Mouse (Mus musculus) ES-E14 (cell line): Measurements from ENCODE around the gene Ston1. TPM values are rescaled to one million over a fixed set of nuclear protein-coding genes. Genes with fewer than 3 reads are reported as not detected.

Experiments used
- DNase-seq: peaks from one replicate; pipeline ENCODE4 v3.0.0-alpha.2; 2013; ENCODE audit warnings: low read depth, low spot score
- H3K27ac ChIP-seq: 2 replicates; pipeline ENCODE4 v1.5.1; 2012; ENCODE audit warnings: low read depth, mild to moderate bottlenecking, low read length, moderate library complexity, mixed read lengths; ENCODE audit not compliant: poor library complexity, insufficient read depth, severe bottlenecking
- H3K36me3 ChIP-seq: 2 replicates; pipeline ENCODE4 v1.6.1; 2012; ENCODE audit warnings: mild to moderate bottlenecking, low read length, moderate library complexity, mixed read lengths; ENCODE audit not compliant: control insufficient read depth, poor library complexity, insufficient read depth, severe bottlenecking
- H3K4me1 ChIP-seq, 2 experiments: fragments of 150-350 bp in 1 of 2; sonication (generic) in 1 of 2; 2 replicates each; pipeline ENCODE4 v1.6.1; 2012; ENCODE audit warnings: low read length in 2 of 2, mild to moderate bottlenecking in 1 of 2, mixed read lengths in 1 of 2; ENCODE audit not compliant: control insufficient read depth in 2 of 2, insufficient read depth in 2 of 2, poor library complexity in 1 of 2
- H3K4me3 ChIP-seq, 2 experiments: fragments of 150-350 bp in 1 of 2; sonication (generic) in 1 of 2; 2 replicates each; pipeline ENCODE4 v1.5.1; 2012; ENCODE audit warnings: low read length in 2 of 2, low read depth in 1 of 2, mild to moderate bottlenecking in 1 of 2, mixed read lengths in 1 of 2; ENCODE audit not compliant: insufficient read depth in 1 of 2, poor library complexity in 1 of 2, severe bottlenecking in 1 of 2
- H3K9ac ChIP-seq: 2 replicates; pipeline ENCODE4 v1.6.1; 2012; ENCODE audit warnings: low read depth, mild to moderate bottlenecking, low read length, mixed read lengths; ENCODE audit not compliant: poor library complexity, insufficient read depth, severe bottlenecking
- H3K9me3 ChIP-seq: fragments of 150-350 bp; sonication (generic); 2 replicates; pipeline ENCODE4 v1.6.1; 2012; ENCODE audit warnings: low read depth, mild to moderate bottlenecking, low read length; ENCODE audit not compliant: control insufficient read depth, insufficient read depth
- CHD2 ChIP-seq: IDR thresholded peaks from 2 replicates; pipeline ENCODE4 v1.6.1; 2014; ENCODE audit warnings: mild to moderate bottlenecking, low read depth, low read length, inconsistent platforms
- HCFC1 ChIP-seq: IDR thresholded peaks from 2 replicates; pipeline ENCODE4 v1.6.1; 2012; ENCODE audit warnings: low read length, inconsistent platforms, borderline replicate concordance; ENCODE audit not compliant: insufficient read depth
- MAFK ChIP-seq: IDR thresholded peaks from 2 replicates; pipeline ENCODE4 v1.6.1; 2014; ENCODE audit warnings: mild to moderate bottlenecking, low read depth, low read length, inconsistent platforms; ENCODE audit not compliant: insufficient read depth
- ZC3H11A ChIP-seq: IDR thresholded peaks from 2 replicates; pipeline ENCODE4 v1.6.1; 2012; ENCODE audit warnings: low read depth, mild to moderate bottlenecking, inconsistent platforms, low read length, borderline replicate concordance
- ZNF384 ChIP-seq: IDR thresholded peaks from 2 replicates; pipeline ENCODE4 v1.6.1; 2012; ENCODE audit warnings: low read depth, low read length, inconsistent platforms
- in situ Hi-C, 2 experiments: fragments of 600-800 bp; cut with MboI; formaldehyde crosslinking; loops; one replicate each; pipeline ENCODE4 v1.15.1; 2025; ENCODE audit warnings: low sequenced_read_pairs in 2 of 2, inconsistent platforms in 1 of 2; ENCODE audit not compliant: unreplicated experiment in 2 of 2
- total RNA-seq: library from RNA; depleted of rRNA; stranded (reverse); fragments of 300-350 nt; gene quantifications from 2 replicates; pipeline ENCODE4 v1.2.3, GENCODE M21; 2012

The Ston1 gene
- total RNA-seq, 1 experiment = 4.5 TPM

DNA sequence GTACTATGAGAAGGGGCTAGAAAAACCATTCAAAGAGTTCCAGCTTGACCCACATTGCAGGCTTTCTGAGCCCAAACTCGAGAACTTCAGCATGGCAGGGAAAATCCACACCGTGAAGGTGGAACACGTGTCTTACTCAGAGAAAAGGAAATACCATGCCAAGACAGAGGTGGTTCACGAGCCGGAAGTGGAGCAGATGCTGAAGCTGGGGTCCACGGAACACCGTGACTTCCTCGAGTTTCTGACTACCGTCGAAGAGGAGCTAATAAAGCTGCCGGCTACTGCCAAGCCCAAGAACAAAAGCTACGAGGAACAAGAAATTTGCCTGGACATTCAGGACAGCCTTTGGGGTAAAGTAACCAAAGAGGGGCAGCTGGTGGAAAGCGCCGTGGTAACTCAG, 38.6 kb downstream of the Ston1 start:
- TF ChIP-seq MAFK = no peak
- no peak for TF ChIP-seq ZC3H11A
- TF ChIP-seq HCFC1 = no peak
- TF ChIP-seq CHD2 = no peak
- no peak for TF ChIP-seq ZNF384
- peaks cover 6% of the 10 kb centered on the region; the same call in 1 of the 2 replicates for H3K36me3 ChIP-seq
- in situ Hi-C loops = no loop called here
- no peak overlapping the region for H3K9ac ChIP-seq
- no peak overlapping the region for H3K27ac ChIP-seq
- no peak overlapping the region; a peak in 1 of 4 replicates for H3K4me3 ChIP-seq
- no peak for DNase-seq
- no peaks in the 10 kb centered on the region for H3K9me3 ChIP-seq
- H3K4me1 ChIP-seq = peaks cover 2% of the 10 kb centered on the region in 2 experiments; a peak in 1 of 4 replicates

DNA sequence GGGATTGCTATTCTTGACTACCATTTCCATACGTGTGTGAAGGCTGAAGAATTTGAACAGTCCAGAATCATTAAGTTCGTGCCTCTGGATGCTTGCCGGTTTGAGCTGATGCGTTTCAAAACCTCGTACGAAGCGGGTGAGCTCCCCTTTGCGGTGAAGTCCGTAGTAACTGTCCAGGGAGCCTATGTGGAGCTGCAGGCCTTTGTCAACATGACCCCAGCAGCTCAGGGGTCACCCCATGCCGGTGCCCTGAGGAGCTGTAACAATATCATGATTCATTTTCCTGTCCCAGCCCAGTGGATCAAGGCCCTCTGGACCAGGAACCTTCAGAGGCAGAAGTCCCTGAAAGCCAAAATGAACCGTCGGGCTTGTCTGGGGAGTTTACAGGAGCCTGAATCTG, 39.1 kb downstream of the Ston1 start:
- peaks cover 2% of the 10 kb centered on the region in 2 experiments; a peak in 1 of 4 replicates for H3K4me1 ChIP-seq
- in situ Hi-C loops = no loop called here
- no peak overlapping the region for H3K9ac ChIP-seq
- peaks cover 6% of the 10 kb centered on the region; the same call in 1 of the 2 replicates for H3K36me3 ChIP-seq
- no peak overlapping the region; a peak in 1 of 4 replicates for H3K4me3 ChIP-seq
- H3K9me3 ChIP-seq = no peaks in the 10 kb centered on the region
- no peak overlapping the region for H3K27ac ChIP-seq
- DNase-seq = no peak
- TF ChIP-seq MAFK (no peak), CHD2 (no peak), ZNF384 (no peak), HCFC1 (no peak), ZC3H11A (no peak)

DNA sequence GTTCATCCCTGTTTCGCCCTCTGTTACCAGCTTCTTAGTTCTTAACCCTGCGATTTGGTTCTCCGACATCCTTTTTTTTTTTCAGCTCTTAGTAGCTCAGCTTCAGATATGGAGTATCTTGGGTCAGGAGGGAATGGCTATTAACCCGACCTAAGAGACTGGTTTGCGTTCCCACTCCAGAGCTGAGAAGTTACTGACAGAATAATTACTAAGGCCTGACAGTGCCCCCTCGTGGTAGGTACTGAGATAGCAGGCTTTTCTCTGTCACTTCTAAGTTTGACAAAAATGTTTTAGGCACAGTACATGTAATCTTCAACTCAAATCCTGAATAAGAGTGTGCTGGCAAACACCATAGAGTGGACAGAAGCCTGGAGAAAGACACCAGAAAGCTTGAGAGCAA, 43.5 kb downstream of the Ston1 start:
- Histone ChIP-seq H3K9me3 (no peaks in the 10 kb centered on the region), H3K4me3 (no peak overlapping the region), H3K36me3 (peaks cover 2% of the 10 kb centered on the region; the same call in 1 of the 2 replicates), H3K27ac (no peak overlapping the region), H3K4me1 (peaks cover 0 to 3% of the 10 kb centered on the region in 2 experiments; a peak in 1 of 4 replicates), H3K9ac (no peak overlapping the region)
- peak; percentile 78 for TF ChIP-seq ZC3H11A
- no peak for TF ChIP-seq MAFK
- peak; percentile 71 for DNase-seq
- in situ Hi-C loops = no loop called here

DNA sequence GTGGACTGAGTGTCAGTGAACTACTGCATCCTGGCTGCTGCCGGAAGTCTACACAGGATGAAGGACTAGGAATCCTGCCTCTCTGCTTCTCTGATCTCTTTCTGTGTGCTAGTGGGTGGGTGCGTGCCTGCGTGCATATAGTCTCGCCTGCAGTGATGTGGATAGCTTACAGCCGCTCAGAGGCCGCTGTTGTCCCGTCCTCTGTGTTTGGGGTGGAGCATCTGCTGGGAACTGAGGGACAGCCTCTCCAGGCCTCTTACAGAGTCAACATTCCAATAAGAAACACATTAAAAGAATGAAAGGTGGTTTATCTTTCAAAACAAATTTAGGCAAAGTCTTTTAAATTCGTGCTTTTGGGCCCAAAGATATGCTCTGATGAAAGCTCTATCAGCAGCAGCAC, 44.4 kb downstream of the Ston1 start:
- H3K36me3 ChIP-seq = no peaks in the 10 kb centered on the region; the same call in 1 of the 2 replicates
- no peak overlapping the region for H3K9ac ChIP-seq
- no peak for DNase-seq
- 0 out of 4 replicates have a peak, but pooled peaks cover 0 to 2% of the 10 kb centered on the region in 2 experiments for H3K4me1 ChIP-seq
- no peak overlapping the region for H3K27ac ChIP-seq
- in situ Hi-C loops = no loop called here
- no peak overlapping the region for H3K4me3 ChIP-seq
- TF ChIP-seq HCFC1 (no peak), ZNF384 (no peak), ZC3H11A (no peak), CHD2 (no peak), MAFK (no peak)
- no peaks in the 10 kb centered on the region for H3K9me3 ChIP-seq

DNA sequence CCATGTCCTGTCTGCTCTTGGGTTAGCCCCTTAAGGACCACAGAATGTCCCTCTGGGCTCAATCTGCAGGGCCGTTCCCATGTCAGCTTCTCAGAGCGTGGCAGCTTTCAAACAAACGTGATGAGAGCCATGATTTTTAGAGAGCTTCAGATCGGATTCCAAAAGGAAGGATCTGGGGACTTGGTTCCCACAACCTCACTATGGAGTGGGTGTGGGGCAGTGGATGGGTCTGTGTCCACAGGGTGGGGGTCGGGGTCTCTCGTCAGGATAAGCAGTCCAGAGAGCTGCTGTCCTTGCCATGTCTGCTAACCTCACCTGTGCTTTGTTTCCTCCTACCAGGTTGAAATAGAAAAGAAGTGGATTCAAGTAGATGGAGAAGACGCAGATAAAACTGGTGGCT, 47.4 kb downstream of the Ston1 start:
- H3K4me1 ChIP-seq = 0 out of 4 replicates have a peak, but pooled peaks cover 0 to 2% of the 10 kb centered on the region in 2 experiments
- in situ Hi-C loops = no loop called here
- H3K36me3 ChIP-seq = no peaks in the 10 kb centered on the region; the same call in 1 of the 2 replicates
- no peak for TF ChIP-seq CHD2
- no peak for TF ChIP-seq ZNF384
- no peak for TF ChIP-seq HCFC1
- no peak for TF ChIP-seq MAFK
- no peak for TF ChIP-seq ZC3H11A
- DNase-seq = no peak
- no peaks in the 10 kb centered on the region for H3K9me3 ChIP-seq
- H3K9ac ChIP-seq = no peak overlapping the region
- no peak overlapping the region for H3K27ac ChIP-seq
- no peak overlapping the region for H3K4me3 ChIP-seq
